Mouse (Mus musculus): Measurements from ENCODE around the gene Tnrc6b.

DNA sequence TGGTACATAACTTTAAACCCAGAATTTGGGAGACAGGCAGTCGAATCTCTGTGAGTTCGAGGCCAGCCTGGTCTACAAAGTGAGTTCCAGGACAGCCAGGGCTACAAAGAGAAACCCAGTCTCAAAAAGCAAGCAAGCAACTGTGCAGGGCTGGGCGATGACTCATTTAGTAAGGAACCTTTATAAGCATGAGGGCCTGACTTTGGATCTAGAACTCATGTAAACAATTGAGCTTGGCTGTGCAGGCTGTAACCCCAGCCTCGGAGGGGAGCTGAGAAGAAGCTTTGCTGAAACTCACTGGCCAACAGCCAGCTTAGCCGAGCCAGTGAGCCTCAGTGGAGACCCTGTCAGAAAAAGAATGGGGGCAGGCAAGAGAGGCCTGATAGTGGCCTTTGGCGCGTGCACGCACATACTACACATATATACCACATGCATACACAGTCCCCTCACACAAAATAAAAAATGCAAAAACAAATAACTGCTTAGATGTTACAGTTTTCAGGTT is 5.6 kb downstream of the Tnrc6b start:
- no peak for TF ChIP-seq POLR2A (IDR thresholded peaks at IDR 0.05; ENCODE audit: insufficient read length, low read depth)
- TF ChIP-seq TCF12 (IDR thresholded peaks at IDR 0.05; ENCODE audit: insufficient read depth, poor library complexity, severe bottlenecking), result no peak
- TF ChIP-seq E2F4 (IDR thresholded peaks at IDR 0.05; ENCODE audit: insufficient read depth), result no peak
- no peak for TF ChIP-seq POLR2AphosphoS2 (IDR thresholded peaks at IDR 0.05; ENCODE audit: insufficient read length, low read depth)
- no peak for TF ChIP-seq SRF (IDR thresholded peaks at IDR 0.05; ENCODE audit: control insufficient read depth, insufficient read length, low read depth)
- no peak for TF ChIP-seq MAX (IDR thresholded peaks at IDR 0.05; ENCODE audit: low read depth)
- no peak for TF ChIP-seq REST (IDR thresholded peaks at IDR 0.05; ENCODE audit: insufficient read depth, insufficient read length)
- TF ChIP-seq USF1 (IDR thresholded peaks at IDR 0.05; ENCODE audit: low read depth), result no peak
- TF ChIP-seq CEBPB (IDR thresholded peaks at IDR 0.05; ENCODE audit: insufficient read depth, poor library complexity, severe bottlenecking), result no peak
- no peak for TF ChIP-seq MYOG (IDR thresholded peaks at IDR 0.05; ENCODE audit: control insufficient read depth in 1 of 3, insufficient read depth in 1 of 3, insufficient read length in 2 of 3, low read depth in 2 of 3)
